Comparison of ENCODE assay signal across 19 mouse cellular contexts in genomic region chr2:165303354-165304012, GRCm38 (mm10). TPM values are rescaled to one million over a fixed set of nuclear protein-coding genes. Genes with fewer than 3 reads are reported as not detected.
DNase-seq lines count a peak whose midpoint lies in the region; TF ChIP-seq lines count a peak whose summit lies in the region.
"Had no signal": no experiment of that assay in that cellular context is flagged by ENCODE, and none has a peak within 500 bp of the region (broad histone marks: within the 10 kb centered on the region; RNA-seq: fewer than 3 reads in every experiment).

No protein-coding gene starts in this region.

- peak overlapping the region; percentile 50 for H3K4me3 ChIP-seq in testis, adult 2 months (ENCODE audit: control insufficient read depth, low read depth, low read length)
- H3K4me3 ChIP-seq in limb, embryonic 10.5 days, result no peak overlapping the region
- H3K4me3 ChIP-seq: embryonic facial prominence, embryonic 12.5 days; forebrain, embryonic 15.5 days; heart, embryonic 13.5 days; hindbrain, embryonic 12.5 days had no signal

- no peaks in the 10 kb centered on the region for H3K4me1 ChIP-seq in testis, adult 2 months (ENCODE audit: control insufficient read depth, insufficient read depth, low read length)
- H3K4me1 ChIP-seq in limb, embryonic 10.5 days, result no peaks in the 10 kb centered on the region
- H3K4me1 ChIP-seq: embryonic facial prominence, embryonic 12.5 days; heart, embryonic 13.5 days; hindbrain, embryonic 12.5 days had no signal

- H3K27me3 ChIP-seq in testis, adult 2 months (ENCODE audit: control insufficient read depth, insufficient read depth, low read length), result no peaks in the 10 kb centered on the region
- no peaks in the 10 kb centered on the region for H3K27me3 ChIP-seq in limb, embryonic 10.5 days (ENCODE audit: low read depth, poor library complexity, severe bottlenecking)
- H3K27me3 ChIP-seq: embryonic facial prominence, embryonic 12.5 days; forebrain, embryonic 15.5 days; heart, embryonic 13.5 days; hindbrain, embryonic 12.5 days; Patski had no signal

- no peak for TF ChIP-seq POLR2A in testis, adult 2 months (IDR thresholded peaks at IDR 0.05; ENCODE audit: control insufficient read depth, low read depth, low read length)

- no peaks in the 10 kb centered on the region for H3K9me3 ChIP-seq in limb, embryonic 10.5 days (replicated peaks)
- H3K9me3 ChIP-seq: embryonic facial prominence, embryonic 12.5 days; forebrain, embryonic 15.5 days; heart, embryonic 13.5 days; hindbrain, embryonic 12.5 days had no signal

- peak; percentile 69 for DNase-seq in cerebellum, adult 11-12 months
- DNase-seq in cerebellum, postnatal 4 days (ENCODE audit: low spot score in 2 of 2), result no peak
- no peak for DNase-seq in testis, postnatal 14 days (ENCODE audit: low spot score)
- peak; percentile 79 to 81 for DNase-seq in cerebellum, postnatal 10 days
- DNase-seq in right cerebral cortex, adult 18-20 months, result no peak
- DNase-seq in lung, postnatal 10 days, result no peak
- no peak for DNase-seq in limb, embryonic 10.5 days (ENCODE audit: low spot score)
- DNase-seq: adrenal gland, postnatal 14 days; embryo, embryonic 11 days; gastrocnemius, postnatal 36 days; heart, adult 11 months; heart, postnatal 36 days; kidney, adult 2 months had no signal

- TF ChIP-seq CTCF in testis, adult 2 months (IDR thresholded peaks at IDR 0.05; ENCODE audit: control insufficient read depth, insufficient read depth, insufficient replicate concordance, low read depth, low read length), result no peak

- H3K27ac ChIP-seq in testis, adult 2 months (ENCODE audit: control insufficient read depth, insufficient read depth, low read depth, low read length), result no peak overlapping the region
- H3K27ac ChIP-seq in limb, embryonic 10.5 days, result no peak overlapping the region
- H3K27ac ChIP-seq: embryonic facial prominence, embryonic 12.5 days; forebrain, embryonic 15.5 days; heart, embryonic 13.5 days; hindbrain, embryonic 12.5 days had no signal

- no peaks in the 10 kb centered on the region; the same call in 1 of the 2 replicates for H3K36me3 ChIP-seq in testis, adult 2 months (ENCODE audit: control insufficient read depth, insufficient read depth, low read length)
- peaks cover 91% of the 10 kb centered on the region for H3K36me3 ChIP-seq in limb, embryonic 10.5 days

- WGBS in limb, embryonic 10.5 days, result 89% methylated on average over 6 of the region's 6 CpGs

RNA-seq across cellular contexts. Expression of gene Slc35c2, which starts 15.8 kb away (rescaled TPM):
- 55.2 and 58.7 TPM in 2 replicates for polyA plus RNA-seq in testis, adult 2 months (2012; rRNA removed)
- 61.3 and 65.5 TPM in 2 replicates for polyA plus RNA-seq in limb, embryonic 10.5 days (2016; fragmentation: Nextera tagmentation; extraction: Ambion mirVana)

RNA-seq across cellular contexts. Expression of gene Elmo2, which starts 22.8 kb away (rescaled TPM):
- polyA plus RNA-seq in testis, adult 2 months (2012; rRNA removed), result 13.8 and 14.3 TPM in 2 replicates
- polyA plus RNA-seq in limb, embryonic 10.5 days (2016; fragmentation: Nextera tagmentation; extraction: Ambion mirVana), result 76.9 and 94.2 TPM in 2 replicates

Comparison
In these comparisons a context has a peak if more than half of its experiments do, and no peak if none do; other contexts are left out.
1. DNase-seq: peak in cerebellum, adult 11-12 months (single experiment) and cerebellum, postnatal 10 days (2 of 2); none in cerebellum, postnatal 4 days (0 of 2), testis, postnatal 14 days (single experiment), right cerebral cortex, adult 18-20 months (single experiment), lung, postnatal 10 days (single experiment) and limb, embryonic 10.5 days (single experiment).